Mouse (Mus musculus): Measurements from ENCODE around the gene Rtel1.
A peak's percentile ranks its signal among the peaks of the same experiment; 100 is the strongest.

Gene Rtel1

DNA sequence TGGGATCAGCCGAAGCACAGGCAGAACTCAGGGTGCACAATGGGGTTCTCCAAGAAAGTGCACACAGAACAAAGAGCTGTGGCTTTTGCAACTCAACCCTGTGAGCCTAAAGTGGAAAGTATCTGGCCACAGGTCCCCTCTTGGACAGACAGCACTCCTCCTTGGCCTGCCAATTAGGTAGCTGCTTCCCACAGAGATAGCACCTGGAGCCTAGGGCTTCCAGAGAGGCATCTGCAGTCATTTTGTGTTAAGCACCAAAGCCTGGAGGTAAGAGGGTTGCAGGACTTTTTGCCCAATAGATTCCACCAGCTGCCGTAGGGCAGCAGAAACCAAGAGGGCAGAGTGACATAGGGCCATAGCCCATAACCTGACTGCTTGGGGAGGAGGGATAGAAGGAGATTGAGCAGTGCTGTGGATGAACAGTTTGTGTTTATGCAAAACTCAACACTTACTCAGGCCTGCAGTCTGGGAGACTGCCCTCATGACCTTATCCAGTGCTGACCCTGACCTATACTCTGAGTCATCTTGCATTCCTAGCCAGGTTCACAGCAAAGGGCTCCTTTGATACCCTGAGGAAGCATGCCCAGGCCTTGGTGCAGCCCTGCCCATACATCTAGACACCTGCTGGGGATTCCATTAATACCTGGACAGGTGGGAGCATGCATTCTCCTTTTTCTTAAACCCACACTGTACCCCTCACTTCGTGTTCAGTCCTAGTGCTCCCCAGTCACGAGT lies 70.8 kb downstream of the Rtel1 start:
- no peak for DNase-seq (ENCODE audit: low spot score)

DNA sequence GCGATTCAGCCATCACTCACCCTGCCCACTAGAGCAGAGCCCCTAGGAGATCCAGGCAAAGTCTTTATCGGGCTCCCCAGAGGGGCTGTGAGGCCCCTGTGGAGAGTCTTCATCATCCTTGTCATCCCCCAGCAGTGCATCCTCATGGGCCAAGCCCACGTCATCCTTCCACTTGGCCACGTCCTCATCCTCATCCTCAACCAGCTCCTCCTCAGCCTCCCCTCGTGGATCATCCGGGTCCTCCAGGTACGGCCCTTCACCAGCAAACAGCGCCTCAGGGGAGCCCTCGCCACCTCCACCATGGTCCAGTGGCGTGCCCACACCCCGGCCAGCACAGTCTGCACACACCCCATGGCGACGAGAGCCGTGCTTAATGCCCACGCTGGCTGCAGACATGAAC lies 71.5 kb downstream of the Rtel1 start:
- DNase-seq (ENCODE audit: low spot score): no peak

DNA sequence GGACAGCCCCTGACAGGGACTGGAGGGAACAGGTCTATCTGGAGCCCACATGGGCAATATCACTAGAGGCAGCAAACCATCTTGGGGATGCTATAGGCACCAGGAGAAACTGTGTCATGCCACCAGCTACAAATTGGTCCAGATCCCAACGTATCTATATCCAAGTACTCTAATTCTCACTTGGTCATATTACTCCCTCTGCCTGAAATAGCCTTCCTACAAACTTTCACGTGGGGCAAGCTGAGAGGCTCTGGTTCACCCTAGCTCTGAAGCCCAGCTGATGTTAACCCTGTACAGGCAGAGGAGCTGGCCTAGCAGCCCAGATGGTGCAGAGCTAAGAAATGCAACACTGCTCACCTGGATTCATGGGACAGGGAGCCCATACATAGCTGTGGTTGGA lies 72.0 kb downstream of the Rtel1 start:
- DNase-seq (ENCODE audit: low spot score): no peak

DNA sequence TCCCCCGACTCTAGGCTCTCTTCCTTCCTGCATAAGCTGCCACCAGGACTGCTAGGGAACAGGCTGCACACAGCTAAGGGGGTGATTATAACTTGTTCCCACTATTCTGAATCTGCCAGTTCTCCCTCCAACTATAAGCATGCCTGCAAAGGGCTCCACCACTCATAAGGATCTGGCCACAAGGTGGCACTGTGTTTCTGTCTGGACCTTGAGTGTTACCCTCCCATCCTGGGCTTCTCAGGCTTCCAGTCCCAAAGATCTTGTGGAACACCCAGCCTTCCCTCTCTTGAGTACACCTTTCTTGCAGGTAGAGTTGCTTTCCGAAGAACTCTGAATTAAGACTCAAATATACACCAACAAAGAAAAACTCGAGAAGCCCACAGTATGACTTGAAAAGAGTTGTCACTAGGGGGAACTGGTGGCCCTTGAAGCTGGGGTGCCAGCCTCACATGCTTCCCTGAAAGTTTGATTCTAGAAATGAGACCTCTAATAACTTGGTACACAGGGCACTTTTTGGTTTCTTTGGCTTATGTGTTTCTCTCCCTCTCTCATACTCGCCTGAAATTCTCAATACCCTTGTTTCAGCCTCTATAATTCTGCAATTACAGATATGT lies 73.2 kb downstream of the Rtel1 start:
- DNase-seq (ENCODE audit: low spot score): peak; percentile 93

DNA sequence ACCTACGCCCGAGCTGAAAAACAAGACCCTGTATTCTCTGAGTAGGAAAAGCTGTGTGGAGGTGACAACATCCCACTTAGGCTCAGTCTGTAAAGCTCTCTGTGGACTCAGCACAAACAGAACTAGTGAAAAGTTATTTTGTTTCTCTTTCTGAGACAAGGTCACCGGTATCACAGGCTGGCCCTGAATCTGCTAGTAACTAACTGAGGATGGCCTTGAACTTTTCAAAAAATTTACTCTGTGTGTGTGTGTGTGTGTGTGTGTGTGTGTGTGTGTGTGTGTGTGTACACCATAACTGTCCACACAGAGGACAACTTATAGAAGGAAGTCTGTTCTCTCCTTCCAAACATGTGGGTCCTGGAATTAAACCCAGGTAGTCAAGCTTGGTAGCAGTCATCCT lies 74.5 kb downstream of the Rtel1 start:
- no peak for DNase-seq (ENCODE audit: low spot score)

DNA sequence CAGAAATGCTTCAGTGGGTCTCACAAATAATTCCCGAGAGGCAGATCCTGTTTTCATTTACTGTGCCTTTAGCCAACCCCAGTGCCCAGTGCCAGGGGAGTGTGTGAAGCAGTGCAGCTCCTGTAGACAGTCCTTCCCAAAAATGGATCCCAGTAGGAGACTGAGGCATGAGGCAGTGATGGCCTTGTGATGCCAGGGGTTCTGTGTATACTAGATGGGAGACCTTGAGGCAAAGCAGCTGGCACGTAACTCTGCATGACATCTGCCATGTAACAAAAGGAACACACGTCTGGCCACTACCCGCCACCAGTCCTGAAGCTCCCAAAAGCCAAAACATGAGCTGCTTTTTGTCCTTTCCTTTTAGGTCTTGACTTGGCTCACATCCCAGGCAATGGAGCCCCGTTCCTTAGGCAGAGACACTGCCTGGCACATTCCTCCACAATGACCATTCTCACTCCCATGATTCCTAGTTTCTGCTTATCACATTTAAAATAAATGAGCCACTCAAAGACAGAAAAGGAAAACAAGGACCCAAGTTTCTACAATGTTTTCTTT lies 77.7 kb downstream of the Rtel1 start:
- DNase-seq (ENCODE audit: low spot score): peak; percentile 27

DNA sequence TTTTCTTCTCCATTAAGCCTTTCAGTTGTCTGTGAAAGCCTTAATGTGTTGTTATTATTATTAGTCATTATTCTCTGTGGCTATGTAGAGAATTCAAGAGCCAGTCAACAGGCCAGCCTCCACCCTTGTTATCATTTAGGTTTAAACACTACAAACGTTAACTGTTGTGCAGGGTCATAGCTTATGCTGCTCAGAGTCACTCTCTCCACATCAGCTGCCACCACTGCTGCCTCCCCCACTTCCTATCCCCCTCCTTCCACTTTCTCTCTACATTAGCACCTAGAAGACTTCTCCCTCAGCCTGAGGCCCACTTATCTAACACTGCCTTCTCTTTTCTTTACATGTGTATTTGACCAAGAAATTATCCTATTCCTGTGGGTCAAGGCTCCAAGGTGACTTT lies 82.0 kb downstream of the Rtel1 start:
- DNase-seq (ENCODE audit: low spot score): no peak

DNA sequence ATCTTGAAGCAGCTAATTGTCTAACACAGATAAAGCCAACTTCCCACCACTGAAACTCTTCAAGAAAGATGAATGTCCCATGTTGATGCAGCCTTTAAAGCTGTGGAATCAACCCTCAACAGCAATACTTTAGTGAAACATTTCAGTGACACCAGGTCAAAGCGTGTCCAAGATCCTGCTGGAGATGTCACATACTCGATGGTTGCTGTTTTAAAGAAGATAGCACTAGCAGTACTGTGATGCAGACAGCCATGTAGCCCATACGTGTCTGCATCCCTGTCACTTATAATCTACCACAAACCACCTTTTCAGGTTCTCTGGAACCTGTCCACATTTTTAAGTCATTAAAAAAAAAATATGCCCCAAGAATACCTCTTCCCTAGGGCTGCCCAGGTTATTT lies 84.2 kb downstream of the Rtel1 start:
- DNase-seq (ENCODE audit: low spot score): no peak

All from adipocyte (in vitro differentiated cells).